Mouse (Mus musculus) CH12.LX (cell line): ENCODE data around the gene Kpna7. TPM values are rescaled to one million over a fixed set of nuclear protein-coding genes. Genes with fewer than 3 reads are reported as not detected.
"Not testable (repeated sequence)": the region's sequence is repeated elsewhere in the genome, so short reads cannot be mapped to it uniquely, and the experiment has no call there.

Source experiments
- DNase-seq: peaks from one replicate; pipeline ENCODE4 v3.0.0-alpha.2; 2013; ENCODE audit errors: extremely low read depth
- H3K27ac ChIP-seq: 2 replicates; pipeline ENCODE4 v1.5.1; 2012; ENCODE audit warnings: low read depth, mild to moderate bottlenecking, control low read depth, moderate library complexity; ENCODE audit not compliant: insufficient read depth
- H3K27me3 ChIP-seq: replicated peaks from 2 replicates; pipeline ENCODE3; 2012; ENCODE audit warnings: inconsistent platforms
- H3K36me3 ChIP-seq, 2 experiments: replicated peaks in 1 of 2; 2 replicates each; pipeline versions ENCODE3 to v1.6.1; 2012; ENCODE audit warnings: inconsistent platforms in 1 of 2, low read length in 1 of 2, mild to moderate bottlenecking in 1 of 2, mixed read lengths in 1 of 2, moderate library complexity in 1 of 2; ENCODE audit not compliant: control insufficient read depth in 1 of 2, insufficient read depth in 1 of 2
- H3K4me1 ChIP-seq, 2 experiments: 2 replicates each; pipeline ENCODE4 v1.6.1; 2012; ENCODE audit warnings: inconsistent platforms in 1 of 2, moderate library complexity in 1 of 2; ENCODE audit not compliant: insufficient read depth in 2 of 2, control insufficient read depth in 1 of 2
- H3K4me2 ChIP-seq: 2 replicates; pipeline ENCODE4 v1.6.1; 2012; ENCODE audit warnings: low read depth, mild to moderate bottlenecking, control low read depth; ENCODE audit not compliant: poor library complexity, insufficient read depth, severe bottlenecking
- H3K4me3 ChIP-seq, 3 experiments: fragments of 150-350 bp in 1 of 3; sonication (generic) in 1 of 3; replicated peaks in 1 of 3; 2 replicates each; pipeline versions ENCODE3 to v1.5.1; 2011 to 2012; ENCODE audit warnings: low read depth in 2 of 3, low read length in 2 of 3, mild to moderate bottlenecking in 2 of 3, moderate library complexity in 2 of 3, control low read depth in 1 of 3, improper control_type of control experiment in 1 of 3, inconsistent platforms in 1 of 3, mixed read lengths in 1 of 3; ENCODE audit not compliant: poor library complexity in 1 of 3
- H3K79me2 ChIP-seq: replicated peaks from 2 replicates; pipeline ENCODE4 v1.6.1; 2012; ENCODE audit warnings: mild to moderate bottlenecking, moderate library complexity; ENCODE audit not compliant: control insufficient read depth, poor library complexity, insufficient read depth, severe bottlenecking; ENCODE audit errors: extremely low read depth
- H3K9ac ChIP-seq: 2 replicates; pipeline ENCODE4 v1.6.1; 2012; ENCODE audit warnings: low read depth, mild to moderate bottlenecking, control low read depth, moderate library complexity; ENCODE audit not compliant: insufficient read depth
- H3K9me3 ChIP-seq: replicated peaks from 2 replicates; pipeline ENCODE3; 2012; ENCODE audit warnings: low read length, inconsistent platforms, mixed read lengths
- CHD1 ChIP-seq: IDR thresholded peaks from 2 replicates; pipeline ENCODE4 v1.6.1; 2012; ENCODE audit warnings: low read depth, low read length, improper control_type of control experiment, inconsistent platforms
- CHD2 ChIP-seq: IDR thresholded peaks from 2 replicates; pipeline ENCODE4 v1.6.1; 2011; ENCODE audit warnings: low read length, improper control_type of control experiment
- CTCF ChIP-seq, 2 experiments: IDR thresholded peaks in 1 of 2; conservative IDR thresholded peaks in 1 of 2; 2 replicates each; pipeline ENCODE4 v1.5.1; 2011 to 2012; ENCODE audit warnings: low read depth in 2 of 2, low read length in 2 of 2, improper control_type of control experiment in 1 of 2, inconsistent platforms in 1 of 2, mild to moderate bottlenecking in 1 of 2, moderate library complexity in 1 of 2
- ELF1 ChIP-seq: IDR thresholded peaks from 2 replicates; pipeline ENCODE4 v1.6.1; 2014; ENCODE audit warnings: low read depth, mild to moderate bottlenecking, inconsistent platforms, low read length, improper control_type of control experiment
- ETS1 ChIP-seq: conservative IDR thresholded peaks from 2 replicates; pipeline ENCODE4 v1.6.1; 2012; ENCODE audit warnings: low read depth, mild to moderate bottlenecking, inconsistent platforms, low read length, improper control_type of control experiment, moderate library complexity
- GABPA ChIP-seq: IDR thresholded peaks from 2 replicates; pipeline ENCODE4 v1.6.1; 2012; ENCODE audit warnings: low read depth, low read length, improper control_type of control experiment, inconsistent platforms; ENCODE audit not compliant: insufficient replicate concordance
- JUND ChIP-seq: conservative IDR thresholded peaks from 2 replicates; pipeline ENCODE4 v1.6.1; 2011; ENCODE audit warnings: low read depth, low read length, improper control_type of control experiment
- MAFK ChIP-seq: IDR thresholded peaks from 2 replicates; pipeline ENCODE4 v1.6.1; 2011; ENCODE audit warnings: low read length, improper control_type of control experiment; ENCODE audit not compliant: insufficient replicate concordance
- MEF2A ChIP-seq: IDR thresholded peaks from 2 replicates; pipeline ENCODE4 v1.6.1; 2014; ENCODE audit warnings: low read depth, mild to moderate bottlenecking, inconsistent platforms, low read length, improper control_type of control experiment, borderline replicate concordance
- NELFE ChIP-seq: IDR thresholded peaks from 2 replicates; pipeline ENCODE4 v1.6.1; 2011; ENCODE audit warnings: low read depth, low read length, improper control_type of control experiment
- NRF1 ChIP-seq: IDR thresholded peaks from 2 replicates; pipeline ENCODE4 v1.6.1; 2014; ENCODE audit warnings: low read depth, mild to moderate bottlenecking, inconsistent platforms, low read length, improper control_type of control experiment, moderate library complexity
- PAX5 ChIP-seq: IDR thresholded peaks from 2 replicates; pipeline ENCODE4 v1.6.1; 2012; ENCODE audit warnings: low read length, inconsistent platforms, mixed read lengths
- SIN3A ChIP-seq: IDR thresholded peaks from 2 replicates; pipeline ENCODE4 v1.6.1; 2012; ENCODE audit warnings: low read length, improper control_type of control experiment, inconsistent platforms
- ZC3H11A ChIP-seq: IDR thresholded peaks from 2 replicates; pipeline ENCODE4 v1.6.1; 2012; ENCODE audit warnings: low read depth, mild to moderate bottlenecking, inconsistent platforms, low read length, improper control_type of control experiment
- dilution Hi-C: fragments of 300-500 bp; cut with MboI; formaldehyde crosslinking; loops from 2 replicates; pipeline ENCODE4 v1.14.3; 2020; ENCODE audit warnings: low sequenced_read_pairs; ENCODE audit not compliant: extremely low pct_unique_long_range_greater_than_20kb, extremely low pct_ligation_motif_present
- in situ Hi-C: fragments of 300-500 bp; cut with MboI; formaldehyde crosslinking; loops from 3 replicates; pipeline ENCODE4 v1.14.3; 2019; ENCODE audit warnings: low sequenced_read_pairs, low pct_ligation_motif_present, low pct_unique_long_range_greater_than_20kb, mixed read lengths
- polyA plus RNA-seq: library from polyadenylated mRNA; unstranded; fragments of >175 nt; gene quantifications from 2 replicates; pipeline ENCODE4 v1.2.1, GENCODE M21; 2012; ENCODE audit warnings: low read depth; ENCODE audit not compliant: insufficient read length
- total RNA-seq, 2 experiments: library from RNA; depleted of rRNA; stranded (reverse); fragments of 300-350 nt in 1 of 2; fragments of >200 nt in 1 of 2; gene quantifications; 2 replicates each; pipeline ENCODE4 v1.2.3; 2012 to 2014

Kpna7 gene
- total and polyA plus RNA-seq, 3 experiments: 0.26 TPM; not detected in 2

DNA sequence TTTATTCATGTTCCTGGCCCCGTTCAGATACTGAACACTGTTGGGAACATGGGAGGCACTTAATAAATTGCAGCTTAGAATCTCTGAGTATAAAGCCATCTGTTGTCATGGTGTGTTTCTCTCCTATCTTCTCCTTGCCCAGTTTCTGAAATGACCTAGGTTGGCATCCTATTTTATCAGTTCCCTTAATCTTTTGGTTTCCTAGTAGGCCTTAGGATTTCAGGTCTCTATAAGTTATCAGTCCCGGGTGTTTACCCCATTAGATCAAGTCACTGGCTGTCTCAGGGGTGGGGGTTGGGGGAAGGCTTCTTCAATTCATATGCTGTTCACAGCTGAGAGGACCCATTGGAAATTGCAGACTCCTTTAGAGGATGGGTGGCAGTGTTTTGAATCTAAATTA is 992 bp upstream of the Kpna7 start:
- peaks cover 2% of the 10 kb centered on the region for H3K9me3 ChIP-seq
- H3K79me2 ChIP-seq: peaks cover 48% of the 10 kb centered on the region
- in situ Hi-C loops: loop anchor here (5.0 kb wide), 1 partner anchor 88 kb away; no protein-coding TSS in a partner anchor
- H3K4me3 ChIP-seq: peak overlapping the region; percentile 67 to 87 (median 71)
- H3K4me1 ChIP-seq: peaks cover 5 to 23% of the 10 kb centered on the region in 2 experiments; a peak in 3 of 4 replicates
- no peaks in the 10 kb centered on the region for H3K27me3 ChIP-seq
- H3K4me2 ChIP-seq: peak overlapping the region; percentile 83
- TF ChIP-seq CHD2: no peak
- TF ChIP-seq CHD1: no peak
- TF ChIP-seq PAX5: no peak
- TF ChIP-seq ZC3H11A: no peak
- no peak for TF ChIP-seq CTCF (conservative IDR thresholded peaks at IDR 0.05 in 1 of 2, IDR thresholded peaks at IDR 0.05 in 1 of 2; ENCODE audit: low read depth in 2 of 2, low read length in 2 of 2)
- TF ChIP-seq, all 38 proteins: peak for 0
- no peak overlapping the region for H3K27ac ChIP-seq
- H3K9ac ChIP-seq: peak overlapping the region; percentile 99; the same call in 1 of the 2 replicates
- DNase-seq: no peak
- dilution Hi-C loops: no loop called here
- peaks cover 5 to 30% of the 10 kb centered on the region in 2 experiments for H3K36me3 ChIP-seq

DNA sequence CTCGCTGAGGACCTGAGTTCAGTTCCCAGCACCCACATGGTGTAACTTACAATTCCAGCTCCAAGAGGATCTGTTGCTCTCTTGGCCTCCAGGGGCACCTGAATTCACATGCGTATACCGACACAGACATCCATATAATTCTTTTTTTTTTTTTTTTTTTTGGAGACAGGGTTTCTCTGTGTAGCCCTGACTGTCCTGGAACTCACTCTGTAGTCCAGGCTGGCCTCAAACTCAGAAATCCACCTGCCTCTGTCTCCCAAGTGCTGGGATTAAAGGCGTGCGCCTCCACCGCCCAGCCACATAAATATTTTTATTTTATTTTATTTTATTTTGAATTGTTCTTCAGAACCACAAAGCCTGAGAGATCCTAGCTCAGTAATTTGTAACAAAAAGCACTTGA is 629 bp downstream of the Kpna7 start:
- H3K27me3 ChIP-seq, H3K9me3 ChIP-seq, H3K9ac ChIP-seq, H3K27ac ChIP-seq, DNase-seq, dilution Hi-C loops: not testable (repeated sequence)
- Histone ChIP-seq H3K36me3 (peaks cover 0 to 16% of the 10 kb centered on the region in 2 experiments), H3K4me1 (peaks cover 5 to 16% of the 10 kb centered on the region in 2 experiments; a peak in 3 of 4 replicates), H3K79me2 (peaks cover 36% of the 10 kb centered on the region), H3K4me2 (peak overlapping the region; percentile 74), H3K4me3 (peak overlapping the region in 1 of 3 experiments; percentile 67)
- in situ Hi-C loops: loop anchor here (5.0 kb wide), 1 partner anchor 86 kb away; no protein-coding TSS in a partner anchor

DNA sequence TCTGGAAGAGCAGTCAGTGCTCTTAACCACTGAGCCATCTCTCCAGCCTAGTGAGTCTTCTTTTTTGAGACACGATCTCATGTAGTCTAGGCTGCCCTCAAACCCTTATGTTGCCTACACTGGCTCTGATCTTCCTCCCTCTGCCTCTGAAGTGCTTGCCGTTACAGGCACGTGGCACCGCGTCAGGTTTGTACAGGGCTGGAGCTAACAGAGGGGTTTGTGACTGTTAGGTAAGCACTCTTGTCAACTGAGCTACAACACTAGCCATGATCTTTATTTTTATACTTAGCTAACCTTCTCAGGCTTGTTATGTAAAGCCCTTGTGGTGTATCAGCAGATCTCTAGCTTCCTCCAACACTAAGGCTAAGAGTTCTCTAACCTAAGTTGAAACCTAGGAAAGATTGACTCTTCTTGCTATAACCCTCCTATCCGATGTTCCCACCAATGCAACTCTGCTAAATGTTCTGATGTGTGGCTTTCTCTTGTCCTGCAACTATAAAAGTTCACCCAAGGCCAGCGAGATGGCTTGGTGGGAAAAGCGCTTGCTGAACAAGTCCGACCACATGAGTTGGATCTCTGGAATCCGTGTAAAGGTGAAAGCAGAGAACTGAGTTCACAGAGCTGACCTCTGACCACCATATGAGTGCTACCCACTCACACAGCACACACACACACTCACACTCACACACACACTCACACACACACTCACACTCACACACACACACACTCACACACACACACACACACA is 1.8 kb downstream of the Kpna7 start:
- Histone ChIP-seq H3K9ac (no peak overlapping the region), H3K27ac (no peak overlapping the region), H3K4me2 (no peak overlapping the region), H3K4me3 (no peak overlapping the region), H3K36me3 (peaks cover 0 to 13% of the 10 kb centered on the region in 2 experiments), H3K9me3 (no peaks in the 10 kb centered on the region), H3K4me1 (peaks cover 5 to 16% of the 10 kb centered on the region in 2 experiments; a peak in 3 of 4 replicates), H3K79me2 (peaks cover 30% of the 10 kb centered on the region), H3K27me3 (peaks cover 2% of the 10 kb centered on the region)
- no peak for TF ChIP-seq GABPA
- TF ChIP-seq JUND: no peak
- no peak for TF ChIP-seq NELFE
- no peak for TF ChIP-seq NRF1
- no peak for TF ChIP-seq MEF2A
- TF ChIP-seq ELF1: no peak
- no peak for TF ChIP-seq ETS1
- TF ChIP-seq SIN3A: no peak
- TF ChIP-seq CHD1: no peak
- no peak for TF ChIP-seq MAFK
- no peak for DNase-seq
- dilution Hi-C loops: no loop called here
- in situ Hi-C loops: loop anchor here (5.0 kb wide), 1 partner anchor 85 kb away; no protein-coding TSS in a partner anchor
